Mouse (Mus musculus) hindbrain, embryonic 16.5 days (tissue): ENCODE data around the gene Ppp5c. TPM values are rescaled to one million over a fixed set of nuclear protein-coding genes. Genes with fewer than 3 reads are reported as not detected.
"Not testable (repeated sequence)": the region's sequence is repeated elsewhere in the genome, so short reads cannot be mapped to it uniquely, and the experiment has no call there.

Experiments used
- ATAC-seq: fragments of 200-750 bp; cut with Nextera tagmentation; 2 replicates; pipeline ENCODE4 v1.8.0; 2017; ENCODE audit warnings: moderate TSS enrichment, moderate library complexity
- H3K27ac ChIP-seq: fragments of 300-500 bp; sonication (generic); 2 replicates; pipeline ENCODE4 v1.5.1; 2014; ENCODE audit warnings: low read depth, mild to moderate bottlenecking, control low read depth, low read length, moderate library complexity
- H3K27me3 ChIP-seq: fragments of 300-500 bp; sonication (generic); replicated peaks from 2 replicates; pipeline ENCODE4 v1.6.1; 2014; ENCODE audit warnings: low read length; ENCODE audit not compliant: control insufficient read depth, insufficient read depth
- H3K36me3 ChIP-seq: fragments of 300-500 bp; sonication (generic); 2 replicates; pipeline ENCODE4 v1.6.1; 2014; ENCODE audit warnings: mild to moderate bottlenecking, low read length, moderate library complexity, mixed read lengths; ENCODE audit not compliant: control insufficient read depth, insufficient read depth
- H3K4me1 ChIP-seq: fragments of 300-500 bp; sonication (generic); 2 replicates; pipeline ENCODE4 v1.6.1; 2014; ENCODE audit warnings: low read depth, low read length; ENCODE audit not compliant: control insufficient read depth, insufficient read depth
- H3K4me2 ChIP-seq: fragments of 300-500 bp; sonication (generic); 2 replicates; pipeline ENCODE4 v1.6.1; 2014; ENCODE audit warnings: mild to moderate bottlenecking, low read length, control low read depth, moderate library complexity
- H3K4me3 ChIP-seq: fragments of 300-500 bp; sonication (generic); 2 replicates; pipeline ENCODE4 v1.5.1; 2014; ENCODE audit warnings: mild to moderate bottlenecking, low read length, control low read depth, moderate library complexity
- H3K9ac ChIP-seq: fragments of 300-500 bp; sonication (generic); 2 replicates; pipeline ENCODE4 v1.6.1; 2014; ENCODE audit warnings: low read depth, mild to moderate bottlenecking, control low read depth, low read length, moderate library complexity
- H3K9me3 ChIP-seq: fragments of 300-500 bp; sonication (generic); 2 replicates; pipeline ENCODE4 v1.6.1; 2014; ENCODE audit warnings: mild to moderate bottlenecking, low read length, moderate library complexity; ENCODE audit not compliant: control insufficient read depth
- WGBS: fragments of 180-500 bp; shearing (Covaris S2); extraction: QIAGEN DNeasy Blood & Tissue Kit; methylation state at CpG from one replicate; pipeline ENCODE4 v1.1.7; 2014; 5-methylcytosine and 5-hydroxymethylcytosine counted together
- polyA plus RNA-seq: library from polyadenylated mRNA; unstranded; fragments of >200 nt; fragmentation: Nextera tagmentation; extraction: Ambion mirVana; gene quantifications from 2 replicates; pipeline ENCODE4 v1.2.1, GENCODE M21; 2015

Gene Ppp5c
- 132 and 138 TPM in 2 replicates for polyA plus RNA-seq

- no peaks in the 10 kb centered on the region for H3K9me3 ChIP-seq
- WGBS = under 1% methylated on average over 55 of the region's 58 CpGs
- peak; percentile 89 for ATAC-seq
These were observed at the start of gene Ppp5c for GRCm38 (mm10) chr7:17027588-17028343. TSS of gene Ppp5c (minus strand) at chr7:17027924.

GRCm38 (mm10) chr7:17076542-17076941 is 48.8 kb upstream of the Ppp5c start:
- H3K9me3 ChIP-seq = no peaks in the 10 kb centered on the region
- no peak overlapping the region for H3K4me3 ChIP-seq
- H3K4me1 ChIP-seq = peaks cover 4% of the 10 kb centered on the region; the same call in 1 of the 2 replicates
- H3K27me3 ChIP-seq = 0 out of 2 replicates have a peak, but pooled peaks cover 2% of the 10 kb centered on the region
- H3K9ac ChIP-seq = no peak overlapping the region
- H3K27ac ChIP-seq = no peak overlapping the region
- no peaks in the 10 kb centered on the region for H3K36me3 ChIP-seq
- WGBS = 90% methylated on average over 1 of the region's 1 CpGs
- no peak for ATAC-seq
- no peak overlapping the region for H3K4me2 ChIP-seq

More at GRCm38 (mm10) chr7:17027588-17028343, at the start of gene Ppp5c:
- Histone ChIP-seq H3K36me3 (peaks cover 7% of the 10 kb centered on the region; the same call in 1 of the 2 replicates), H3K27ac (peak within 1 kb of the TSS; percentile 79), H3K9ac (peak within 1 kb of the TSS; percentile 88), H3K4me2 (peak within 1 kb of the TSS; percentile 56), H3K27me3 (no peaks in the 10 kb centered on the region; the same call in 1 of the 2 replicates), H3K4me3 (peak within 1 kb of the TSS; percentile 85), H3K4me1 (peaks cover 20% of the 10 kb centered on the region)

GRCm38 (mm10) chr7:17073904-17074615 is 46.3 kb upstream of the Ppp5c start, which contains the start of gene Psg16:
TSS of gene Psg16 (plus strand) at chr7:17074040.
- peak within 1 kb of the TSS; percentile 47 for H3K9ac ChIP-seq
- H3K27ac ChIP-seq = peak within 1 kb of the TSS; percentile 63; the same call in 1 of the 2 replicates
- peak; percentile 92 for ATAC-seq
- H3K36me3 ChIP-seq = no peaks in the 10 kb centered on the region
- peak within 1 kb of the TSS; percentile 24 for H3K4me3 ChIP-seq
- H3K4me1 ChIP-seq = peaks cover 4% of the 10 kb centered on the region; the same call in 1 of the 2 replicates
- 0 out of 2 replicates have a peak, but pooled peaks cover 2% of the 10 kb centered on the region for H3K27me3 ChIP-seq
- H3K4me2 ChIP-seq = peak within 1 kb of the TSS; percentile 51
- H3K9me3 ChIP-seq = no peaks in the 10 kb centered on the region
- WGBS = 62% methylated on average over 23 of the region's 23 CpGs

- peak; percentile 50 for ATAC-seq
- Histone ChIP-seq H3K9me3 (no peaks in the 10 kb centered on the region), H3K4me1 (peaks cover 4% of the 10 kb centered on the region; the same call in 1 of the 2 replicates), H3K9ac (no peak overlapping the region), H3K36me3 (no peaks in the 10 kb centered on the region), H3K27ac (no peak overlapping the region), H3K4me3 (no peak overlapping the region), H3K4me2 (no peak overlapping the region), H3K27me3 (0 out of 2 replicates have a peak, but pooled peaks cover 2% of the 10 kb centered on the region)
- 63% methylated on average over 5 of the region's 5 CpGs for WGBS
These were observed 45.8 kb upstream of the Ppp5c start for GRCm38 (mm10) chr7:17073513-17073903.

- WGBS = 61% methylated on average over 5 of the region's 5 CpGs
These were observed 39.9 kb upstream of the Ppp5c start for GRCm38 (mm10) chr7:17067651-17068050.

GRCm38 (mm10) chr7:17067000-17067399 is 39.3 kb upstream of the Ppp5c start:
- no peak overlapping the region for H3K4me2 ChIP-seq
- H3K4me1 ChIP-seq = peaks cover 4% of the 10 kb centered on the region
- no peak overlapping the region for H3K9ac ChIP-seq
- H3K4me3 ChIP-seq = no peak overlapping the region
- no peak for ATAC-seq
- no peaks in the 10 kb centered on the region for H3K9me3 ChIP-seq
- no peak overlapping the region for H3K27ac ChIP-seq
- no peaks in the 10 kb centered on the region for H3K36me3 ChIP-seq
- no peaks in the 10 kb centered on the region for H3K27me3 ChIP-seq

More at GRCm38 (mm10) chr7:17067651-17068050, 39.9 kb upstream of the Ppp5c start:
- H3K27ac ChIP-seq, H3K36me3 ChIP-seq, H3K4me3 ChIP-seq, H3K9me3 ChIP-seq, H3K27me3 ChIP-seq, ATAC-seq, H3K4me2 ChIP-seq, H3K4me1 ChIP-seq, H3K9ac ChIP-seq: not testable (repeated sequence)

- H3K36me3 ChIP-seq = no peaks in the 10 kb centered on the region
- H3K4me2 ChIP-seq = no peak overlapping the region
- H3K4me3 ChIP-seq = no peak overlapping the region
- no peaks in the 10 kb centered on the region for H3K9me3 ChIP-seq
- WGBS = 6% methylated on average over 2 of the region's 2 CpGs
- H3K4me1 ChIP-seq = peaks cover 4% of the 10 kb centered on the region
- no peaks in the 10 kb centered on the region for H3K27me3 ChIP-seq
- H3K27ac ChIP-seq = no peak overlapping the region
- no peak overlapping the region for H3K9ac ChIP-seq
- no peak for ATAC-seq
These were observed 38.7 kb upstream of the Ppp5c start for GRCm38 (mm10) chr7:17066412-17066811.

GRCm38 (mm10) chr7:17065620-17066019 is 37.9 kb upstream of the Ppp5c start:
- Histone ChIP-seq H3K4me1 (peaks cover 4% of the 10 kb centered on the region), H3K9ac (no peak overlapping the region), H3K9me3 (no peaks in the 10 kb centered on the region), H3K4me3 (no peak overlapping the region), H3K27me3 (peaks cover 3% of the 10 kb centered on the region; the same call in 1 of the 2 replicates), H3K27ac (no peak overlapping the region), H3K4me2 (no peak overlapping the region), H3K36me3 (no peaks in the 10 kb centered on the region)
- ATAC-seq = no peak
- 87% methylated on average over 8 of the region's 9 CpGs for WGBS

GRCm38 (mm10) chr7:17062845-17063244 is 35.1 kb upstream of the Ppp5c start:
- Histone ChIP-seq H3K36me3 (no peaks in the 10 kb centered on the region), H3K4me3 (peak overlapping the region; percentile 50), H3K4me2 (peak overlapping the region; percentile 82), H3K27me3 (peaks cover 3% of the 10 kb centered on the region; the same call in 1 of the 2 replicates), H3K4me1 (peaks cover 11% of the 10 kb centered on the region), H3K27ac (peak overlapping the region; percentile 51; the same call in 1 of the 2 replicates), H3K9ac (peak overlapping the region; percentile 66), H3K9me3 (no peaks in the 10 kb centered on the region)
- WGBS = 11% methylated on average over 11 of the region's 11 CpGs
- peak; percentile 3; the same call in 1 of the 2 replicates for ATAC-seq
